Mouse (Mus musculus): ENCODE measurements around the gene Polg. TPM values are rescaled to one million over a fixed set of nuclear protein-coding genes. Genes with fewer than 3 reads are reported as not detected.

The Polg gene
- polyA plus RNA-seq, 1 experiment from 2014 or later = 29.7 TPM

GRCm38 (mm10) chr7:79447048-79447447 lies 19.1 kb downstream of the Polg start:
- peaks cover 99% of the 10 kb centered on the region for H3K36me3 ChIP-seq (ENCODE audit: poor library complexity, severe bottlenecking)
- no peak for ATAC-seq
- 92% methylated on average over 2 of the region's 2 CpGs for WGBS

GRCm38 (mm10) chr7:79440035-79440434 lies 26.1 kb downstream of the Polg start:
- 86% methylated on average over 2 of the region's 2 CpGs for WGBS
- no peak overlapping the region for H3K9ac ChIP-seq
- no peak overlapping the region for H3K4me3 ChIP-seq
- H3K9me3 ChIP-seq (replicated peaks) = no peaks in the 10 kb centered on the region
- H3K36me3 ChIP-seq (ENCODE audit: poor library complexity, severe bottlenecking) = peaks cover 54% of the 10 kb centered on the region
- H3K4me2 ChIP-seq = no peak overlapping the region
- ATAC-seq = no peak
- no peaks in the 10 kb centered on the region for H3K27me3 ChIP-seq
- no peak overlapping the region for H3K27ac ChIP-seq
- H3K4me1 ChIP-seq = no peaks in the 10 kb centered on the region

More at GRCm38 (mm10) chr7:79447048-79447447, 19.1 kb downstream of the Polg start:
- Histone ChIP-seq H3K9me3 (replicated peaks) (no peaks in the 10 kb centered on the region), H3K9ac (no peak overlapping the region), H3K27me3 (no peaks in the 10 kb centered on the region), H3K4me2 (no peak overlapping the region), H3K4me3 (no peak overlapping the region), H3K4me1 (no peaks in the 10 kb centered on the region), H3K27ac (no peak overlapping the region)

- ATAC-seq = no peak
- H3K36me3 ChIP-seq (ENCODE audit: poor library complexity, severe bottlenecking) = peaks cover 19% of the 10 kb centered on the region
Observed at GRCm38 (mm10) chr7:79428243-79428642, 37.9 kb downstream of the Polg start.

GRCm38 (mm10) chr7:79425804-79426203 lies 40.4 kb downstream of the Polg start:
- H3K27me3 ChIP-seq = no peaks in the 10 kb centered on the region
- no peaks in the 10 kb centered on the region for H3K4me1 ChIP-seq
- H3K27ac ChIP-seq = no peak overlapping the region
- H3K36me3 ChIP-seq (ENCODE audit: poor library complexity, severe bottlenecking) = peaks cover 13% of the 10 kb centered on the region
- no peak overlapping the region for H3K4me2 ChIP-seq
- H3K9me3 ChIP-seq (replicated peaks) = no peaks in the 10 kb centered on the region
- H3K4me3 ChIP-seq = no peak overlapping the region
- WGBS = 73% methylated on average over 10 of the region's 10 CpGs
- ATAC-seq = no peak
- H3K9ac ChIP-seq = no peak overlapping the region

More at GRCm38 (mm10) chr7:79428243-79428642, 37.9 kb downstream of the Polg start:
- Histone ChIP-seq H3K4me1 (no peaks in the 10 kb centered on the region), H3K27ac (no peak overlapping the region), H3K4me2 (no peak overlapping the region), H3K9ac (no peak overlapping the region), H3K27me3 (no peaks in the 10 kb centered on the region), H3K9me3 (replicated peaks) (no peaks in the 10 kb centered on the region), H3K4me3 (no peak overlapping the region)
- WGBS = 57% methylated on average over 5 of the region's 5 CpGs

GRCm38 (mm10) chr7:79422876-79423275 lies 43.3 kb downstream of the Polg start:
- peaks cover 16% of the 10 kb centered on the region for H3K36me3 ChIP-seq (ENCODE audit: poor library complexity, severe bottlenecking)
- H3K9me3 ChIP-seq (replicated peaks) = no peaks in the 10 kb centered on the region
- no peak overlapping the region for H3K9ac ChIP-seq
- no peak for ATAC-seq
- no peak overlapping the region for H3K4me2 ChIP-seq
- no peak overlapping the region for H3K4me3 ChIP-seq
- H3K27me3 ChIP-seq = no peaks in the 10 kb centered on the region
- H3K27ac ChIP-seq = no peak overlapping the region
- no peaks in the 10 kb centered on the region for H3K4me1 ChIP-seq
- 94% methylated on average over 10 of the region's 10 CpGs for WGBS

GRCm38 (mm10) chr7:79419950-79420349 lies 46.2 kb downstream of the Polg start:
- ATAC-seq = no peak
- Histone ChIP-seq H3K4me1 (no peaks in the 10 kb centered on the region), H3K4me2 (no peak overlapping the region), H3K9me3 (replicated peaks) (no peaks in the 10 kb centered on the region), H3K27me3 (no peaks in the 10 kb centered on the region), H3K27ac (no peak overlapping the region), H3K36me3 (ENCODE audit: poor library complexity, severe bottlenecking) (peaks cover 7% of the 10 kb centered on the region; the same call in 1 of the 2 replicates), H3K9ac (no peak overlapping the region), H3K4me3 (no peak overlapping the region)
- WGBS = 91% methylated on average over 7 of the region's 7 CpGs

- H3K27me3 ChIP-seq = no peaks in the 10 kb centered on the region
- H3K9ac ChIP-seq = no peak overlapping the region
- no peak overlapping the region for H3K4me3 ChIP-seq
- no peak for ATAC-seq
- H3K4me1 ChIP-seq = no peaks in the 10 kb centered on the region
- H3K9me3 ChIP-seq (replicated peaks) = no peaks in the 10 kb centered on the region
- H3K36me3 ChIP-seq (ENCODE audit: poor library complexity, severe bottlenecking) = peaks cover 8% of the 10 kb centered on the region; the same call in 1 of the 2 replicates
- no peak overlapping the region for H3K4me2 ChIP-seq
- WGBS = 87% methylated on average over 18 of the region's 18 CpGs
- H3K27ac ChIP-seq = no peak overlapping the region
Observed at GRCm38 (mm10) chr7:79414449-79415375, 51.5 kb downstream of the Polg start.

GRCm38 (mm10) chr7:79400296-79400695 lies 65.9 kb downstream of the Polg start:
- no peaks in the 10 kb centered on the region for H3K36me3 ChIP-seq (ENCODE audit: poor library complexity, severe bottlenecking)
- H3K9me3 ChIP-seq (replicated peaks) = no peaks in the 10 kb centered on the region
- H3K4me2 ChIP-seq = no peak overlapping the region
- H3K27ac ChIP-seq = no peak overlapping the region
- H3K9ac ChIP-seq = no peak overlapping the region
- H3K4me3 ChIP-seq = no peak overlapping the region
- ATAC-seq = no peak
- H3K27me3 ChIP-seq = no peaks in the 10 kb centered on the region
- no peaks in the 10 kb centered on the region for H3K4me1 ChIP-seq
- 80% methylated on average over 3 of the region's 3 CpGs for WGBS

- H3K4me1 ChIP-seq = no peaks in the 10 kb centered on the region
- ATAC-seq = no peak
- no peak overlapping the region for H3K4me3 ChIP-seq
- no peaks in the 10 kb centered on the region for H3K36me3 ChIP-seq (ENCODE audit: poor library complexity, severe bottlenecking)
- no peaks in the 10 kb centered on the region for H3K9me3 ChIP-seq (replicated peaks)
- H3K27me3 ChIP-seq = no peaks in the 10 kb centered on the region
- H3K4me2 ChIP-seq = no peak overlapping the region
- WGBS = 71% methylated on average over 12 of the region's 12 CpGs
- H3K27ac ChIP-seq = no peak overlapping the region
- no peak overlapping the region for H3K9ac ChIP-seq
Observed at GRCm38 (mm10) chr7:79398971-79399370, 67.2 kb downstream of the Polg start.

- H3K4me2 ChIP-seq = no peak overlapping the region
- H3K9me3 ChIP-seq (replicated peaks) = no peaks in the 10 kb centered on the region
- ATAC-seq = no peak
- H3K36me3 ChIP-seq (ENCODE audit: poor library complexity, severe bottlenecking) = no peaks in the 10 kb centered on the region
- no peaks in the 10 kb centered on the region for H3K27me3 ChIP-seq
- no peaks in the 10 kb centered on the region for H3K4me1 ChIP-seq
- H3K4me3 ChIP-seq = no peak overlapping the region
- no peak overlapping the region for H3K27ac ChIP-seq
- no peak overlapping the region for H3K9ac ChIP-seq
- WGBS = 86% methylated on average over 8 of the region's 8 CpGs
Observed at GRCm38 (mm10) chr7:79398426-79398825, 67.7 kb downstream of the Polg start.

- H3K36me3 ChIP-seq (ENCODE audit: poor library complexity, severe bottlenecking) = no peaks in the 10 kb centered on the region
- H3K27me3 ChIP-seq = no peaks in the 10 kb centered on the region
- no peak overlapping the region for H3K4me3 ChIP-seq
- no peak overlapping the region for H3K4me2 ChIP-seq
- no peak overlapping the region for H3K27ac ChIP-seq
- H3K4me1 ChIP-seq = peaks cover 7% of the 10 kb centered on the region
- H3K9me3 ChIP-seq (replicated peaks) = no peaks in the 10 kb centered on the region
- no peak overlapping the region for H3K9ac ChIP-seq
- 91% methylated on average over 10 of the region's 10 CpGs for WGBS
- no peak for ATAC-seq
Observed at GRCm38 (mm10) chr7:79397446-79397963, 68.7 kb downstream of the Polg start.

Data from forebrain, embryonic 13.5 days (tissue).